Mouse (Mus musculus) adrenal gland, adult 8-10 months (tissue): Measurements from ENCODE around the gene Rpa1. TPM values are rescaled to one million over a fixed set of nuclear protein-coding genes. Genes with fewer than 3 reads are reported as not detected.

Source experiments
- DNase-seq: peaks from one replicate; pipeline ENCODE4 v3.0.0; 2022
- microRNA-seq, 2 experiments: library from miRNA; unstranded; fragments of <30 nt; microRNA quantifications; one replicate each; pipeline ENCODE4 v1.2.0; 2022
- total RNA-seq, 4 experiments: library from RNA; stranded (reverse); gene quantifications; 2 replicates each; pipeline ENCODE4 v1.2.4; 2022

The Rpa1 gene
- total RNA-seq, 4 experiments from 2014 or later, result 50.9 to 72.8 (median 62.3) TPM

DNA sequence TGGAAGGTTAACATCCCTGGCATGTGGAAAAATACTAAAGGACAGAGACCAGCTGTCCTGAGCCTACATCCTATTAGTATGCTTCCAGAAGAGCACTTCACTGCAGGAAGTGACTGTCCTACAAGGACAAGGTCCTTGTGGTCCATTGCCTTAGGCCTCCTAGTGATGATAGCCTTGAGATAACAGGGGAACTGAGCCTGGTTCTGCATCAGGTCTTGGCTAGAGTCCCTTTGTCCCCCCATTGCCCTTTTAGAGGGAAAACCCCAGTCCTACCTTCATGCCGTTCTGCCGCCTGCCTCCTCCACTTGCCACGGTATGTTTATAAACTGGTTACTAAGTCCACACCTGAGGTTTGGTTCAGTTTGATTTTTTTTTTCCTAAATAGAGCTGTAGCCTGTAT lies 85.9 kb downstream of the Rpa1 start:
- DNase-seq, result no peak

DNA sequence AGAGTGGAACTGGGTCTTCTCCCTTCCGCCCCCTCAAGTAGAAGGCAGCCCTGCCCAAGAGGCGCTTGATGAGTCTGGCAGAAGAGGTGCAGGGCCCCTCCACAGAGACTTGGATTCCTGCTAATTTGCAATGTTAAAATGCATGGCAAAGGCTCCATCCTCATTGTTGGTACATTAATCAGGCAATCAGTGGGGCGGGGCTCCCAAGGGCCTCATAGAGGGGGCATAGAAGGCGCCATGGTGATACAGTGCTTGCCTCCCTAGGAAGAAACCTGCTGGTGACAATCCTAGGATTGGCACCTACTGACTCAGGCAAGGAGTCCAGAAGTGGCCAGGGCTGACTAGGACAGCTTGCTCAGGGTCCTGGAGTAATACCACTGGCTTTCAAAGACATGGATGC lies 86.4 kb downstream of the Rpa1 start:
- no peak for DNase-seq

DNA sequence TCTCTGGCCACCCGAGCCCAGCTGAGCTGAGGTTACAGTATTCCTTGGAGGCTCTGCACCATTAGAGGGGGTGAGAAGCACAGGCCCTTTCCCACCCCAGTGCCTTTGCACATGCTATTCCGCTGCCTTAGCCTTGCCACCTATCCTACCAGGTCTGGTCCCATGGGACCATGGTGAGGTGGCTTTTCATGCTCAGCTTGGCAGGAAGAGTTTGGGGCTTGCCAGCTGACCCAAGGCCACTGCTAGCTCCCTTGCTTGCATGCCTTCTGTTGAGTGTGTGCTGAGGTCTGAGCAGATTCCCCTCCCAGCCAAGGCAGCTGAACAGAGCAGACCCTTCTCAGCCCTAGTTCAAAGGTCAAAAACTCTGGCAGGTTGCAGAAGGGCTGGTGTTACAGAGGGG lies 87.1 kb downstream of the Rpa1 start:
- peak; percentile 54 for DNase-seq

DNA sequence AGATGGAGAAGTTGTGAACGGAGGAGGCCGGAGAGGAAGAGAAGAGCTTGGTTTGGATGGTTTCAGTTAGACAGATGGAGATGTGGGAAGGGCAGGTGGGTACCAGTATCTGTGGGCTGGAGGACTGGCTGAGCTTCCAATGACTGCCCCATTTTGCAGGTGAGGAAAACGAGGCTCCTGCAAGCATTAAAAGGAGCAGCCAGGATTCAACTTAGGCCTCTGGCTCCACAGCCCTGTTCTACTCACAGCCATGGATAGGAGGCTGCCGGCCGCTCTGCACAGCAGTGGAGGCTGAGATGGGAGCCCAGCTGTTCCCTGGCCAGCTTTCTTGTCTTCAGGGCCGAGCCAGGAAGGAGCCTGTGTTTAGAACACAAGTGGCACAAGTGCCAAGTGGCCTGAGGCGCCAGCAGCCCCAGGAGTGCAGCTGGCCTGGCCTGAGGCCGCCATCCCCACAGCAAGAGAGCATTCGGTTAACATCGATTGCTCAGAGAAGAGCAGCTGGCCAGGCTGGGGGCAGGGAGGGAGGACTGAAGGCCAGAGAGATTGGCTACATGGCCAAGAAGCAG lies 88.0 kb downstream of the Rpa1 start:
- DNase-seq, result peak; percentile 52

DNA sequence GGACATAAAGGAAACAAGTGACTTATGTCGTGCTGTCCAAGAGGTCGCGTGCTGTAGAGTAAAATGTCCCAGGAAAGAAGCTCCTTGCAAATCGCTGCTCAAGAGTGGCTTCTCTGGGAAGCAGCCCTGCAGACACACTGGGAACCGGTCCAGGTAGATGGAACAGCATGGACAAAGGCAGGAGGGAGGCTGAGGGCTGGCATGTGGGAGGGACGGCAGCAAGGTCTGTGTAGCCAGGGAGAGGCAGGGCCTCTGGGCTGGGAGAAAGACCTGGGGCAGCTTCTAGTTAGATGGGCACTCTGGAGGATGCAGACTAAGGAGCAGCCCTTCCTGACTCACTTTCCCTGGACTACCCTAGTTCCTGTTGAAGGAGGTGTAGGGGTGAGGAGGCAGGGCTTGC lies 88.7 kb downstream of the Rpa1 start:
- DNase-seq, result no peak

DNA sequence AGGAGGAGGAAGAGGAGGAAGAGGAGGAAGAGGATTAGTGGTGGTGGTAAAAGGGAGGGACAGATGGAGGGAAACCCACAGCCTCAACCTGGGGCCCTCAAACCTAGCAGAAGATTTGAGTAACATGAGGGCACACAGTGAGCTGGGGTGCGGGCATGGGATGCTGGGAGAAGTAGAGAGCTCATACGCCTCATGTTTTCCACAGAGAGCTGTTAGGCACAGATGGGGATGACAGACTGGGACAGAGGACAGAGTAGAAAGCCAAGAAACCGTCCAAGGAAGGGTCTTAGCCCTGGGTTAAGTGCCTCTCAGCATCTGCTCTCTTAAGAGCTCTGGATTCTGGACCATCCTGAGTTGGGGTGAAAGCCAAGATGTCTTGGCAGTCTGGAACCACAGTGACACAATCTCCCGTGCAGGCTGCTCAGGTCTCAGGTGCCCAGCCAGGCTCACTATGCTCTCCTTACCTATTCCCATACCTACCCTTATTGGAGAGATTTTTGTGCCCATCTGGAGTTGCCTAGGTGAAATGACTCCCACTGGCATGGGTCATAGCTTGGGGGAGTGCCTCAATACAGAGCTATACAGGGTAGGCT lies 91.0 kb downstream of the Rpa1 start:
- no peak for DNase-seq

DNA sequence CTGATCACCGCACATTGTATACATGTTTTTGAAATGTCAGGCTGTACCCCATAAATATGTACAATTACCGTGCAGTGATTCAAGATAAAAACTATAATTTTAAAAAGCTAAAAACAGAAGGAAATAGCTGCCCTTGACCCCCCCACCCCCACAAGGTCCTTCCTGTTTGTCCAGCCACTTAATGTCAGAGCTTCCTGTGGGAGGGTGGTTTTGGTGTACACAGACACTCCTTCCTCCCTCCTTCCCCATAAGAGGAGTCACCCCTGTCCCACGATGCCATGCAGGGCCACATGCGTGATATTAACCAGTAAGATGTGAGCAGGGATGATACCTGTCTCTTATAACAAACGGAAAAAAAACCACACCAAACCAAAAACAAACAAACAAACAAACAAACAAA lies 92.8 kb downstream of the Rpa1 start:
- no peak for DNase-seq

DNA sequence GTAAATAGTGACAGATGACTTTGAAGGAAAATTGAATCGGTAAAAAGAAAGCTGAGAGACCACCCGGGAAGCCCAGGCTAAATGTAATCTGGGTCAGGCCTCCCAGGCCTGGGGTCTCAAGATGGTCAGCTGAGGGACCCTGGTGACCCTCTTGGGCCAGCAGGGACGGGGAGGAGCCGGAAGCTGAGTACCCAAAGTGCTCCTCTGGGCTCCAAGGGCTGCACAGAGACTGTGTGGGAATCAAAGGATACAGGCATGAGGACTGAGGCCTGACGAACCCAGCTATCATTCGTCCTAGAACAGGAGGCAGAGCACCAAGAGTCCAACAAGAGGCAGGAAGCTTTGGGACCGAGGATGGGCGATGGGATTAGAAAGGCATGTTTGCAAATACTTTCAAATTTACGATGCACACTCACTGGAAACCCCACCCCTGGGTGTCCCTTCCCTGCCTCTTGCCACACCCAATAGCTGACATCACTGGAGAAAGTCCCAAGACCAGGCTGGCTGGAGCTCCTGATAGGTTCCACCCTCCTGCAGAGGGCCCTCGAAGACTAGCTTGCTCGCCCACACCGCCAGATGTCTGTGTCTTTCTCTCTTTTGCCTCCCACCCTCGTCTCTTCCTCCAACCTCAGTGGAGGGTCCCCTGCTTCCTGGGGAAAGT lies 93.7 kb downstream of the Rpa1 start:
- DNase-seq, result peak; percentile 72

DNA sequence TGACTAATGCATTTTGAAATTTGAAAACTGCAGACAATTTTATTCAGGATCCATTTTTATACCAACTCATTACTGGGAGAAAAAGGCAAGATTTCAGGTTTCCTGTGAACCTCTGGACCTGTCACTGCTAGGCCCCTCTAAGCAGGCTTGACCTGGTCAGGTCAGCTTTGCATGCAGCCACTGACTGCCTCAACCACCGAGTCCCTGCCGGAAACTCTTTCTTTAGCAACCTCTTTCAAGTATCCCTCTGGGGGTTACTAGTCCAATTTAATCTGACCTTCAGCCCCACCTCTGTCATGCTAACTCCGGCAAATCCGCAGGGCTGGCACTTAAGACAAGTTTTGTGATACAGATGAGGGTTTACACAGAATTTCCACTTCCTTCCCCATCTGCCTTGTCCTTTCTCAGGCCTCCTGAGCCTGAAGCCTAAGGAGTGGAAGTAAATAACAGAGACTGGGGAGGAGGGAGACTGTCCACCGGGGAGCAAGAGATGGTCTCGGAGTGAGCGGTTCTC lies 96.5 kb downstream of the Rpa1 start:
- DNase-seq, result no peak

DNA sequence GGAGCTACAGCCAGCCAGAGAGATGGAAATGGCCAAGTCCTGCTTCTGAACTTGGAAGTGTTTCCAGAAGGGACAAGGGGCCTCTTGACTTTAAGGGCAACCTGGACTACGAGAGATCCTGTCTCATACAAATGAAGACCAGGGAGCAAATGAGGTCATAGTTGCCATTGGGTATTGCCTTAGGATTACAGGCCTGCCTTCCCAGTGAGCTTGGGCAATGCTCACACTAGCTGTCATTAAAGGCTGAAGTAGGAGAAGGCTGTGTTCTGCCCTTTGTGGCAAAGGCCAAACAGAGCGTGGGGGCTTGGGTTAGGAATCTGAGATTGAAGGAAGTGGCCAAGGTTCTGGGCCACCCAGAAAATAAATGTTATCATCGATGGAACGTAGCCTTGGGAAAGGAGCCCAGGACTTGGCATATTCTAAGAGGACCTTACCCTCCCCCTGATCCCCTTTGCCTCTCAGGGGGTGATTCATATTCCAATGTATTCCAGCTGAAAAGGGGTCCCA lies 97.1 kb downstream of the Rpa1 start:
- DNase-seq, result peak; percentile 71

DNA sequence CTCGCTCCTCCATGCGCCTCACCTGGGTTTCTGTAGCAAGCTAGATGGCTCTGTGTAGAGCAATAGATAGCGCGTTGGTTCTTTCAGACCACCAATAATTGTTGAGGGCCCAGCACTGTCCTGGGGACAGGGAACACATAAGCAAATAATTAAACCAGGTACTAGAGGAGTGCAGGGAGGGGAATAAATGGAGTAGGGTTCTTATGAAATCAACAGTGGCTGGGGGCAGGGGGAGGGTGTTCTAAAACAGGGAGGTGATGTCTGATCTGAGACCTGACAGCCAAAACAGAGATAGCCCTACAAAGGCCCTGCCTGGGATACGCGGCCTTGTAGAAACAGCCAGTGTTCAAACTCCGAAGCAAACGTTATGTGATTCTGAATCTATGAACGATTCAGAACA lies 98.5 kb downstream of the Rpa1 start:
- no peak for DNase-seq

Small RNA genes lying within 50 kb of the gene (microRNA-seq; reads per million reads assigned to microRNA genes)
- gene Gm47300, result 0 reads per million in 2 experiments

Other genes with a start within 250 kb of the Rpa1 start
- gene Hic1, start 178.8 kb downstream of the Rpa1 start, total RNA-seq, result 10 to 100 TPM in 2 of 4 experiments, 1 to 10 TPM in 2; 7.7 to 16.5 (median 11.4) TPM
- gene Ovca2, start 169.5 kb downstream of the Rpa1 start, total RNA-seq, result 10 to 100 TPM; 22.3 to 28.9 (median 25.9) TPM
- 10 to 100 TPM; 32.3 to 46.1 (median 44.7) TPM for gene Dph1, start 157.1 kb downstream of the Rpa1 start, total RNA-seq
- gene Rtn4rl1, start 154.5 kb downstream of the Rpa1 start, total RNA-seq, result 10 to 100 TPM; 39.9 to 74.9 (median 58.7) TPM
- gene Smyd4, start 109 bp upstream of the Rpa1 start, total RNA-seq, result 10 to 100 TPM; 10.2 to 23.6 (median 14.8) TPM
- gene Serpinf1, start 74.4 kb upstream of the Rpa1 start, total RNA-seq, result 10 to 100 TPM in 3 of 4 experiments, 1 to 10 TPM in 1; 9.0 to 31.5 (median 14.5) TPM
- under 1 TPM in 3 of 4 experiments, not detected in 1; 0.31 to 0.41 (median 0.38) TPM for gene Serpinf2, start 91.3 kb upstream of the Rpa1 start, total RNA-seq
- gene Wdr81, start 106.4 kb upstream of the Rpa1 start, total RNA-seq, result 10 to 100 TPM; 19.3 to 21.7 (median 20.2) TPM
- 10 to 100 TPM; 10.1 to 16.7 (median 13.1) TPM for gene Tlcd2, start 113.4 kb upstream of the Rpa1 start, total RNA-seq
- gene Prpf8, start 138.5 kb upstream of the Rpa1 start, total RNA-seq, result 100 to 1,000 TPM; 155 to 170 (median 167) TPM
- gene Rilp, start 161.8 kb upstream of the Rpa1 start, total RNA-seq, result 1 to 10 TPM; 3.6 to 8.9 (median 8.0) TPM
- gene Scarf1, start 165.2 kb upstream of the Rpa1 start, total RNA-seq, result 1 to 10 TPM; 6.0 to 9.4 (median 7.2) TPM
- gene Slc43a2, start 183.4 kb upstream of the Rpa1 start, total RNA-seq, result 10 to 100 TPM; 22.5 to 29.8 (median 23.2) TPM
- 100 to 1,000 TPM; 172 to 186 (median 176) TPM for gene Pitpna, start 239.8 kb upstream of the Rpa1 start, total RNA-seq